Mouse (Mus musculus): ENCODE measurements around the gene Nfkbiz. TPM values are rescaled to one million over a fixed set of nuclear protein-coding genes. Genes with fewer than 3 reads are reported as not detected.

The Nfkbiz gene
- polyA plus RNA-seq, 1 experiment from 2014 or later = 2.2 TPM

- Histone ChIP-seq H3K4me1 (ENCODE audit: control insufficient read depth, low read depth, low read length) (no peaks in the 10 kb centered on the region), H3K4me2 (ENCODE audit: low read depth, low read length) (no peak overlapping the region), H3K4me3 (ENCODE audit: low read depth, low read length) (no peak overlapping the region), H3K36me3 (ENCODE audit: control insufficient read depth, insufficient read depth) (no peaks in the 10 kb centered on the region), H3K27ac (ENCODE audit: low read length) (no peak overlapping the region), H3K9ac (ENCODE audit: low read depth, low read length) (no peak overlapping the region), H3K9me3 (replicated peaks; ENCODE audit: control insufficient read depth, low read length) (no peaks in the 10 kb centered on the region), H3K27me3 (ENCODE audit: control insufficient read depth, insufficient read depth, low read depth, low read length) (no peaks in the 10 kb centered on the region)
- 66% methylated on average over 6 of the region's 6 CpGs for WGBS (ENCODE audit: insufficient replicate concordance)
- no peak for ATAC-seq (ENCODE audit: low read depth)
Observed at GRCm38 (mm10) chr16:55858465-55858864, 19.8 kb upstream of the Nfkbiz start.

GRCm38 (mm10) chr16:55852943-55853727 lies 14.4 kb upstream of the Nfkbiz start:
- H3K4me1 ChIP-seq (ENCODE audit: control insufficient read depth, low read depth, low read length) = no peaks in the 10 kb centered on the region
- no peaks in the 10 kb centered on the region for H3K9me3 ChIP-seq (replicated peaks; ENCODE audit: control insufficient read depth, low read length)
- H3K27me3 ChIP-seq (ENCODE audit: control insufficient read depth, insufficient read depth, low read depth, low read length) = no peaks in the 10 kb centered on the region
- ATAC-seq (ENCODE audit: low read depth) = 0 out of 2 replicates have a peak, but pooled peaks have one; percentile 19
- H3K4me2 ChIP-seq (ENCODE audit: low read depth, low read length) = no peak overlapping the region
- 49% methylated on average over 19 of the region's 19 CpGs for WGBS (ENCODE audit: insufficient replicate concordance)
- H3K9ac ChIP-seq (ENCODE audit: low read depth, low read length) = no peak overlapping the region
- H3K4me3 ChIP-seq (ENCODE audit: low read depth, low read length) = no peak overlapping the region
- no peaks in the 10 kb centered on the region for H3K36me3 ChIP-seq (ENCODE audit: control insufficient read depth, insufficient read depth)
- H3K27ac ChIP-seq (ENCODE audit: low read length) = no peak overlapping the region

- Histone ChIP-seq H3K27ac (ENCODE audit: low read length) (no peak overlapping the region), H3K36me3 (ENCODE audit: control insufficient read depth, insufficient read depth) (no peaks in the 10 kb centered on the region), H3K27me3 (ENCODE audit: control insufficient read depth, insufficient read depth, low read depth, low read length) (no peaks in the 10 kb centered on the region), H3K9me3 (replicated peaks; ENCODE audit: control insufficient read depth, low read length) (no peaks in the 10 kb centered on the region), H3K4me1 (ENCODE audit: control insufficient read depth, low read depth, low read length) (no peaks in the 10 kb centered on the region), H3K4me2 (ENCODE audit: low read depth, low read length) (no peak overlapping the region), H3K9ac (ENCODE audit: low read depth, low read length) (no peak overlapping the region), H3K4me3 (ENCODE audit: low read depth, low read length) (no peak overlapping the region)
- 74% methylated on average over 4 of the region's 4 CpGs for whole genome bisulfite sequencing (ENCODE audit: insufficient replicate concordance)
- no peak for ATAC-seq (ENCODE audit: low read depth)
Observed at GRCm38 (mm10) chr16:55852515-55852914, 13.8 kb upstream of the Nfkbiz start.

- Histone ChIP-seq H3K4me2 (ENCODE audit: low read depth, low read length) (no peak overlapping the region), H3K27me3 (ENCODE audit: control insufficient read depth, insufficient read depth, low read depth, low read length) (no peaks in the 10 kb centered on the region), H3K36me3 (ENCODE audit: control insufficient read depth, insufficient read depth) (no peaks in the 10 kb centered on the region), H3K9me3 (replicated peaks; ENCODE audit: control insufficient read depth, low read length) (no peaks in the 10 kb centered on the region), H3K4me3 (ENCODE audit: low read depth, low read length) (no peak overlapping the region), H3K27ac (ENCODE audit: low read length) (no peak overlapping the region), H3K9ac (ENCODE audit: low read depth, low read length) (no peak overlapping the region), H3K4me1 (ENCODE audit: control insufficient read depth, low read depth, low read length) (no peaks in the 10 kb centered on the region)
- 81% methylated on average over 3 of the region's 3 CpGs for WGBS (ENCODE audit: insufficient replicate concordance)
- no peak for ATAC-seq (ENCODE audit: low read depth)
Observed at GRCm38 (mm10) chr16:55850485-55850884, 11.8 kb upstream of the Nfkbiz start.

- H3K9me3 ChIP-seq (replicated peaks; ENCODE audit: control insufficient read depth, low read length) = no peaks in the 10 kb centered on the region
- H3K4me3 ChIP-seq (ENCODE audit: low read depth, low read length) = no peak overlapping the region
- 74% methylated on average over 8 of the region's 8 CpGs for WGBS (ENCODE audit: insufficient replicate concordance)
- no peak for ATAC-seq (ENCODE audit: low read depth)
- H3K4me1 ChIP-seq (ENCODE audit: control insufficient read depth, low read depth, low read length) = no peaks in the 10 kb centered on the region
- H3K27me3 ChIP-seq (ENCODE audit: control insufficient read depth, insufficient read depth, low read depth, low read length) = no peaks in the 10 kb centered on the region
- H3K9ac ChIP-seq (ENCODE audit: low read depth, low read length) = no peak overlapping the region
- H3K36me3 ChIP-seq (ENCODE audit: control insufficient read depth, insufficient read depth) = no peaks in the 10 kb centered on the region
- no peak overlapping the region for H3K27ac ChIP-seq (ENCODE audit: low read length)
- H3K4me2 ChIP-seq (ENCODE audit: low read depth, low read length) = no peak overlapping the region
Observed at GRCm38 (mm10) chr16:55847679-55848078, 9.0 kb upstream of the Nfkbiz start.

- no peaks in the 10 kb centered on the region for H3K9me3 ChIP-seq (replicated peaks; ENCODE audit: control insufficient read depth, low read length)
- no peak overlapping the region for H3K4me2 ChIP-seq (ENCODE audit: low read depth, low read length)
- H3K9ac ChIP-seq (ENCODE audit: low read depth, low read length) = no peak overlapping the region
- no peak for ATAC-seq (ENCODE audit: low read depth)
- no peaks in the 10 kb centered on the region for H3K36me3 ChIP-seq (ENCODE audit: control insufficient read depth, insufficient read depth)
- WGBS (ENCODE audit: insufficient replicate concordance) = 73% methylated on average over 3 of the region's 3 CpGs
- no peaks in the 10 kb centered on the region for H3K4me1 ChIP-seq (ENCODE audit: control insufficient read depth, low read depth, low read length)
- H3K4me3 ChIP-seq (ENCODE audit: low read depth, low read length) = no peak overlapping the region
- no peak overlapping the region for H3K27ac ChIP-seq (ENCODE audit: low read length)
- H3K27me3 ChIP-seq (ENCODE audit: control insufficient read depth, insufficient read depth, low read depth, low read length) = no peaks in the 10 kb centered on the region
Observed at GRCm38 (mm10) chr16:55844847-55845246, 6.1 kb upstream of the Nfkbiz start.

GRCm38 (mm10) chr16:55843919-55844318 lies 5.2 kb upstream of the Nfkbiz start:
- Histone ChIP-seq H3K4me1 (ENCODE audit: control insufficient read depth, low read depth, low read length) (no peaks in the 10 kb centered on the region; the same call in 1 of the 2 replicates), H3K9ac (ENCODE audit: low read depth, low read length) (no peak overlapping the region), H3K27me3 (ENCODE audit: control insufficient read depth, insufficient read depth, low read depth, low read length) (no peaks in the 10 kb centered on the region), H3K27ac (ENCODE audit: low read length) (no peak overlapping the region), H3K9me3 (replicated peaks; ENCODE audit: control insufficient read depth, low read length) (no peaks in the 10 kb centered on the region), H3K4me3 (ENCODE audit: low read depth, low read length) (no peak overlapping the region), H3K36me3 (ENCODE audit: control insufficient read depth, insufficient read depth) (no peaks in the 10 kb centered on the region), H3K4me2 (ENCODE audit: low read depth, low read length) (no peak overlapping the region)
- 77% methylated on average over 12 of the region's 12 CpGs for WGBS (ENCODE audit: insufficient replicate concordance)
- ATAC-seq (ENCODE audit: low read depth) = no peak

GRCm38 (mm10) chr16:55843134-55843533 lies 4.4 kb upstream of the Nfkbiz start:
- WGBS (ENCODE audit: insufficient replicate concordance) = 75% methylated on average over 5 of the region's 5 CpGs
- no peak overlapping the region for H3K9ac ChIP-seq (ENCODE audit: low read depth, low read length)
- no peaks in the 10 kb centered on the region for H3K9me3 ChIP-seq (replicated peaks; ENCODE audit: control insufficient read depth, low read length)
- no peak overlapping the region for H3K27ac ChIP-seq (ENCODE audit: low read length)
- no peak overlapping the region for H3K4me3 ChIP-seq (ENCODE audit: low read depth, low read length)
- H3K4me2 ChIP-seq (ENCODE audit: low read depth, low read length) = no peak overlapping the region
- H3K27me3 ChIP-seq (ENCODE audit: control insufficient read depth, insufficient read depth, low read depth, low read length) = no peaks in the 10 kb centered on the region
- H3K36me3 ChIP-seq (ENCODE audit: control insufficient read depth, insufficient read depth) = no peaks in the 10 kb centered on the region
- H3K4me1 ChIP-seq (ENCODE audit: control insufficient read depth, low read depth, low read length) = peaks cover under 1% of the 10 kb centered on the region
- ATAC-seq (ENCODE audit: low read depth) = no peak

GRCm38 (mm10) chr16:55841506-55841905 lies 2.8 kb upstream of the Nfkbiz start:
- no peak for ATAC-seq (ENCODE audit: low read depth)
- no peaks in the 10 kb centered on the region for H3K9me3 ChIP-seq (replicated peaks; ENCODE audit: control insufficient read depth, low read length)
- no peaks in the 10 kb centered on the region for H3K27me3 ChIP-seq (ENCODE audit: control insufficient read depth, insufficient read depth, low read depth, low read length)
- no peak overlapping the region for H3K9ac ChIP-seq (ENCODE audit: low read depth, low read length)
- 74% methylated on average over 6 of the region's 6 CpGs for WGBS (ENCODE audit: insufficient replicate concordance)
- H3K4me3 ChIP-seq (ENCODE audit: low read depth, low read length) = no peak overlapping the region
- no peak overlapping the region for H3K27ac ChIP-seq (ENCODE audit: low read length)
- H3K36me3 ChIP-seq (ENCODE audit: control insufficient read depth, insufficient read depth) = no peaks in the 10 kb centered on the region
- peaks cover 3% of the 10 kb centered on the region for H3K4me1 ChIP-seq (ENCODE audit: control insufficient read depth, low read depth, low read length)
- no peak overlapping the region for H3K4me2 ChIP-seq (ENCODE audit: low read depth, low read length)

Measured in liver, embryonic 16.5 days (tissue).